Mouse (Mus musculus) kidney, adult 2 months (tissue): ENCODE measurements around the gene Uroc1. TPM values are rescaled to one million over a fixed set of nuclear protein-coding genes. Genes with fewer than 3 reads are reported as not detected.

ENCODE experiments used
- DNase-seq: peaks from one replicate; pipeline ENCODE4 v3.0.0; 2021
- H3K27ac ChIP-seq: fragments of 200-500 bp; 2 replicates; pipeline ENCODE4 v1.5.1; 2012; ENCODE audit warnings: low read depth, low read length, control low read depth, inconsistent platforms; ENCODE audit not compliant: insufficient read depth
- H3K27me3 ChIP-seq: fragments of 200-500 bp; replicated peaks from 2 replicates; pipeline ENCODE4 v1.6.1; 2012; ENCODE audit warnings: mild to moderate bottlenecking, moderate library complexity, low read length, inconsistent platforms; ENCODE audit not compliant: control insufficient read depth, insufficient read depth
- H3K36me3 ChIP-seq: fragments of 200-500 bp; 2 replicates; pipeline ENCODE4 v1.6.1; 2012; ENCODE audit warnings: mild to moderate bottlenecking, moderate library complexity, low read length, inconsistent platforms; ENCODE audit not compliant: control insufficient read depth, insufficient read depth
- H3K4me1 ChIP-seq: fragments of 200-500 bp; 2 replicates; pipeline ENCODE4 v1.6.1; 2011; ENCODE audit warnings: low read length; ENCODE audit not compliant: control insufficient read depth, insufficient read depth
- H3K4me3 ChIP-seq: fragments of 200-500 bp; 2 replicates; pipeline ENCODE4 v1.5.1; 2011; ENCODE audit warnings: mild to moderate bottlenecking, low read depth, low read length, control low read depth; ENCODE audit not compliant: insufficient read depth
- CTCF ChIP-seq: fragments of 200-500 bp; conservative IDR thresholded peaks from 2 replicates; pipeline ENCODE4 v1.5.1; 2011; ENCODE audit warnings: low read depth, mild to moderate bottlenecking, control low read depth, low read length, moderate library complexity, mixed read lengths; ENCODE audit not compliant: insufficient read depth, insufficient read length
- POLR2A ChIP-seq: fragments of 200-500 bp; IDR thresholded peaks from one replicate; pipeline ENCODE4 v1.6.1; 2011; ENCODE audit warnings: low read depth, low read length, control low read depth
- WGBS: fragments of 180-500 bp; shearing (Covaris S2); methylation state at CpG from one replicate; pipeline ENCODE4 v1.1.7; 2018; 5-methylcytosine and 5-hydroxymethylcytosine counted together
- polyA plus RNA-seq: library from polyadenylated mRNA; depleted of rRNA; stranded (reverse); fragments of >200 nt; gene quantifications from 2 replicates; pipeline ENCODE4 v1.2.3, GENCODE M21; 2012

Uroc1 gene
- polyA plus RNA-seq, 1 experiment = 34.0 TPM

DNA sequence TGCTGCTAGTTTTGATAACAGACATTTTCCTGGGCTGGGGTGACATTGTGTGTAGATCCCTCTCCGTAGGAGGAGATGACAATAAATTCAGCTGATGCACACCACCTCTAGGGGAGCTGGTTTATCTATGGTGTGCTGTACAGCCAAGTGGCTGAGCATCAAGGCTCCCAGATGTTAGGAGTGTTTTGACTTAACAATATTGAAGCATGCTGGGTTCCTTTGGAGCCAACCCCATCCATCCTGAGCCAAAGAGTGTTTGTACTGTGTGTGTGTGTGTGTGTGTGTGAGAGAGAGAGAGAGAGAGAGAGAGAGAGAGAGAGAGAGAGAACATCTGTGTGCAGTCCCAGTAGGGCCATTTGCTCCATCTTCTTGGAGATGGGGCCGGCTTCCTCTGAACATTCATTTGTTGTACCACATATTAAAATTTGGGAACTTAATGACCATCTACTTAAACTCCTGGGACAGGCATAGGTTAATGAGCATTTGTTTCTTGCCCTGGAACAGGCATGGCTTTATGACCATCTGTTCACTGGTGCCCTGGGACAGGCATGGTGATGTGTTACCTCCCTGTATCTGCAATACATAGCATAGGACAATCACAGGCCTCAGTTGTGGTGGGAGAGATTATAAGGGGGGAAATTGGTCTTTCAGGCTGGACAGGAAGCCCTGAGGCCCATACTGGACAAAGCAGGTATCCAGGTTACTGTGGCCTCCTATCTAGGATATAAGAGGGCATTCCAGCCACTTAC is 15.4 kb upstream of the Uroc1 start:
- no peaks in the 10 kb centered on the region for H3K27me3 ChIP-seq
- WGBS = 83% methylated on average over 2 of the region's 2 CpGs
- no peak for DNase-seq
- TF ChIP-seq CTCF (no peak), POLR2A (no peak)
- no peak overlapping the region for H3K4me3 ChIP-seq
- no peaks in the 10 kb centered on the region for H3K36me3 ChIP-seq
- H3K4me1 ChIP-seq = no peaks in the 10 kb centered on the region
- H3K27ac ChIP-seq = no peak overlapping the region

DNA sequence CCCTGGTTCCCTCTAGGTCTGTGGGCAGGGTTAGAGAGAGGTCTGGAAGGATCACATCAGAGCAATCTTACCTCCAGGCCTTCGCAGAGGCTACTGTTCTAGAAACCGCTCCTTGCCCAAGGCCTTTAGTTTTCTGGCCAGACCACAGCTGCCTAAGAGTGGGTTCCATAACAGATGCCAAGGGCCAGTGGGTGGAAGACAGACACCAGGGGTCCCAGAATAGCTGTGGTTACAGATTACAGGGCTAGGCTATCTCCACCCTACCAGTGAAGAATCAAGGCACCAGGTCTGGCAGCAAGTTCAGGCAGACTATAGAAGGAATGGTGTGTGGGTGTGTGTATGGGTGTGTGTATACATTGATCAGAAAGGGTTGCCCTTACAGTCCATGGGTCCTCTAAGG is 14.1 kb upstream of the Uroc1 start:
- no peak for TF ChIP-seq POLR2A
- no peak for TF ChIP-seq CTCF
- H3K4me3 ChIP-seq = no peak overlapping the region
- 97% methylated on average over 2 of the region's 2 CpGs for WGBS

DNA sequence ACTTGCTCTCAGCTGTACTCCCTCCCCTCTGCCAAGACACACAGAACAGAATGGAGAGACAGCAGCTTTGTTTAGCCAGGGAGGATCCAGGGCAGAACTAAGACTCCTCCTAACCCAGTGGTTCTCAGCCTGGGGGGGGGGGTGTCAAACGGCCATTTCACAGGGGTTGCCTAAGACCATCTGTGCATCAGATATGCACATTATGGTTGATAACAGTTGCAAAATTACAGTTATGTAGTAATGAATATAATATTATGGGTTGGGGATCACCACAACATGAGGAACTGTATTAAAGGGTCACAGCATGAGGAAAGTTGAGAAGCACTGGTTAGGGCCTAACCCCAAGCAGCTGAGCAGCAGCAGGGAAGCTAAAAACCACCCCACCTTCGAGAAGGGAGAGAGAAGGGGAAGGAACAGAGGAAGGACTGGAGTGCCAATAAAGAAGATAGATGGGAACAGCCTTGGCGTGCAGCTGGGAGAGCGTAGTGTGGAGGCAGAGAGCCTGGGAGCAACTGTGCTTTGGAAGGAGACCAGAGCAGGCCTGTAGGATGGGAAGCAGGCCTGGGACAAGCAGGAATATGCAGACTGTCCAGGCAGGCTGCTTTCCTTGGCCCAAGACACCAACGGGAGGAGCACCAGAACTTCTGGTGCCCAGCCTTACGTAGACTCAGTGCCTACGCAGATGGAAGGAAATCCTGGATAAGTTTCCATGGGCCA is 13.5 kb upstream of the Uroc1 start:
- 65% methylated on average over 7 of the region's 7 CpGs for WGBS
- no peak for DNase-seq
- H3K27ac ChIP-seq = no peak overlapping the region

More for the DNA sequence above, 14.1 kb upstream of the Uroc1 start:
- H3K27ac ChIP-seq = no peak overlapping the region
- no peaks in the 10 kb centered on the region for H3K4me1 ChIP-seq
- no peak for DNase-seq
- no peaks in the 10 kb centered on the region for H3K36me3 ChIP-seq
- no peaks in the 10 kb centered on the region for H3K27me3 ChIP-seq

GRCm38 (mm10) chr6:90320429-90320828 is 12.7 kb upstream of the Uroc1 start:
- Histone ChIP-seq H3K4me1 (no peaks in the 10 kb centered on the region), H3K27me3 (no peaks in the 10 kb centered on the region), H3K4me3 (no peak overlapping the region), H3K36me3 (no peaks in the 10 kb centered on the region), H3K27ac (no peak overlapping the region)
- 49% methylated on average over 5 of the region's 5 CpGs for WGBS
- TF ChIP-seq POLR2A = no peak
- TF ChIP-seq CTCF = no peak
- peak; percentile 71 for DNase-seq

More for the DNA sequence above, 13.5 kb upstream of the Uroc1 start:
- Histone ChIP-seq H3K4me3 (no peak overlapping the region), H3K36me3 (no peaks in the 10 kb centered on the region), H3K4me1 (no peaks in the 10 kb centered on the region), H3K27me3 (no peaks in the 10 kb centered on the region)
- TF ChIP-seq POLR2A = no peak
- no peak for TF ChIP-seq CTCF

DNA sequence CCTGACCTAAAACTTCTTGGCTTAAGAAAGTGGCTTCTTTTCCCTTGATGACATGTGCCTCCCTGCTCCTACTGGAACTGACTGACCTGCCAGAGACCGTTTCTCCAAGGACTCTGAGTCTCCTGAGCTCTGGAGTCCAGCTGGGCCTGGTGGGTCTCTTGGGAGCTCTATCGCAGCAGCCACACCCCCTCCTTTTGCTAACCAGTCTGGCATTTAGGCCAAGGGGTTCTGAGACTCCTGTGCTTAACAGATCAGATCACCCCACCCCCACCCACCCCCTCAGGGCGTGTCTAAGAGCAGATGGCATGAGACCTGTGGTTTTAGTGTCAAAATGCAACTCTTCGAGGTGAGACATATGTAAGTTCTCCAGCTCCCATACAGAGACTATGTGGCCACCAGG is 11.3 kb upstream of the Uroc1 start:
- no peaks in the 10 kb centered on the region for H3K4me1 ChIP-seq
- no peaks in the 10 kb centered on the region for H3K27me3 ChIP-seq
- no peak overlapping the region for H3K4me3 ChIP-seq
- no peak for TF ChIP-seq CTCF
- TF ChIP-seq POLR2A = no peak
- 51% methylated on average over 4 of the region's 4 CpGs for WGBS
- no peak for DNase-seq
- no peak overlapping the region for H3K27ac ChIP-seq
- H3K36me3 ChIP-seq = no peaks in the 10 kb centered on the region

GRCm38 (mm10) chr6:90324026-90324425 is 9.1 kb upstream of the Uroc1 start:
- Histone ChIP-seq H3K27me3 (no peaks in the 10 kb centered on the region), H3K36me3 (no peaks in the 10 kb centered on the region), H3K4me1 (no peaks in the 10 kb centered on the region), H3K4me3 (no peak overlapping the region), H3K27ac (no peak overlapping the region)
- TF ChIP-seq CTCF (no peak), POLR2A (no peak)
- WGBS = 70% methylated on average over 3 of the region's 3 CpGs
- DNase-seq = no peak

DNA sequence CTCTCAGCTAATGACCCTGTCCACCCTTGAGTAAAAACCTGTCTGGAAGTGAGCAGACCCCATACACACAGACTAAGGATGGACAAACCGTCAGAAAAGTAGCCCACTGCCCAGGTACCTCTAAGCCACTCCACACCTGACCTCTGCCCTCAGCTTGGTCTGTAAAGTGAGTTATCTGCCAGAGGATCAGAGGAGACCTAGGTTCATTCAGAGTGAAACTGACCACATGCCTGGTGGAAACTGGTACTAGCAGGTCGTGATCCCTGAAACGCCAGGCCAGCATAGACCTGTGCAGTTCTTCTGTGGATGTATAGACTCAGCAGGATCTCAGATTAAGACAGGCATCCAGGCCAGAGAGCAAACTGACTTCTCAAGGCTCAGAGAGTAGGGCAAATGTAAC is 8.6 kb upstream of the Uroc1 start:
- DNase-seq = no peak
- H3K36me3 ChIP-seq = no peaks in the 10 kb centered on the region
- TF ChIP-seq CTCF = no peak
- TF ChIP-seq POLR2A = no peak
- H3K4me1 ChIP-seq = no peaks in the 10 kb centered on the region
- H3K4me3 ChIP-seq = no peak overlapping the region
- H3K27ac ChIP-seq = no peak overlapping the region
- WGBS = 52% methylated on average over 3 of the region's 3 CpGs
- H3K27me3 ChIP-seq = no peaks in the 10 kb centered on the region

DNA sequence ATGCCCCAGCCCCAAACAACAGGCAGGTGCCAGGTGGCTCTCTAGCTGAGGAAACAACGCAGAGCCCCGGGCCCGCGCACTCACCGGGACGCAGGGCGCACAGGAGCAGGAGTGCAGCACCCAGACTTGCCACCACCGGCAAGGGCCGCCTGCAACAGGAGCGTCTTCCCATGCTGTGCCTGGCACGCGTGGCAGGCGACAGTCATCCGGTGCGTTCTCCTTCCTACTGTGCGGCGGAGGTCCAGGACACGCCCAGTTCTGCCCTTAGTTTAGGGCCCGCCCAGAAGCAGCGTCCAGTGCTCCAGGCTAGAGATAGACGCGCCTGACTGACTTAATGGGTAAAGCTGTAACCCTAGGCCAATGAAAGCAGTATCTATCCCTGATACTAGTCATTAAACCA is 8.1 kb upstream of the Uroc1 start, which contains the start of gene Chst13:
Gene Chst13 (minus strand): TSS at position 195 of the 400 bp plus-strand sequence.
- H3K27ac ChIP-seq = no peak within 1 kb of the TSS
- no peak within 1 kb of the TSS for H3K4me3 ChIP-seq
- 5% methylated on average over 22 of the region's 22 CpGs for WGBS
- peak; percentile 42 for DNase-seq
- H3K27me3 ChIP-seq = no peaks in the 10 kb centered on the region
- no peaks in the 10 kb centered on the region for H3K36me3 ChIP-seq
- no peaks in the 10 kb centered on the region for H3K4me1 ChIP-seq
- TF ChIP-seq CTCF = no peak
- TF ChIP-seq POLR2A = no peak
